Mouse (Mus musculus): ENCODE results near the gene 9930022D16Rik.

DNA sequence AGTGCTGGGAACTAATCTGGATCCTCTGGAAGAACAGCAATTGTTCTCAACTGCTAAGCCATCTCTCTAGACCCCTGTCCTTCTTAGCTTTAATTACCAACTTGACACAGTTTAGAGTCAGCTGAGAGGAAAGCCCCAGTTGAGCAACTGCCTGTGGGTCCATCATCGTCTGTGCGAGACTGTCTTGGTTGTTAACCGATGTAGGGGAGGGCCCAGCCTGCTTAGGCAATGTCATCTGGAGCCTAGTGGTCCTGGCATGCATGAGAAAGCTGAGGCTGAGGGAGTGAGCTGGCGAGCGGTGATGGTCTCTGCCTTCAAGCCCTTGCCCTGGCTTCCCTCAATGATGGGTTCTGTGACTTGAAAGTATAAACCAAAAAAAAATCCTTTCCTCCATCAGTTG is 1.1 kb downstream of the 9930022D16Rik start:
- TF ChIP-seq POLR2A (IDR thresholded peaks at IDR 0.05; ENCODE audit: borderline replicate concordance, control insufficient read depth, low read depth, low read length) (no peak), CTCF (IDR thresholded peaks at IDR 0.05; ENCODE audit: control insufficient read depth, insufficient read depth, low read length) (no peak)

Data from bone marrow, adult 2 months (tissue).